Mouse (Mus musculus): ENCODE measurements around the gene 4932411N23Rik. TPM values are rescaled to one million over a fixed set of nuclear protein-coding genes. Genes with fewer than 3 reads are reported as not detected.

The 4932411N23Rik gene
- total RNA-seq (2023), result not detected

DNA sequence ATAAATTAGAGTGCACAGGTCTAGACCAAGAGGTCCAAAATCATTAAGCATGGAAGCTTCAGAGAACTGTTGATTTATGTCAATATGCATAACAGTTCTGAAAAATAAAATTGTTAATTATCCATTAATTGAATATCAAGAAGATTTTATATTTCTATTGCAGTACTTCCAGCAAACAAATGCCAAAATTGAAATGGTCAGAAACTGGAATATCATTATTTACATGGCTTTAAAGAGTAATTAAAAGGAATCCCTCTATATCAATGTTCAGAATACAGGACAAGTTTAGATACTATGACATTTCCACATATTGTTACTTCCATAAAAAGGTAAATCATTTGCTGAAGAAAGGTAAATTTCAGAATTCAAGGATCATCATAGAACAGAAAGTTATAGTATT lies at the start of gene 4932411N23Rik:
4932411N23Rik (minus strand) TSS at position 101 of the 400 bp plus-strand sequence.

Other genes with a start within 250 kb of the 4932411N23Rik start
- not detected for gene Gm382, start 224.1 kb upstream of the 4932411N23Rik start, total RNA-seq (2023)